Mouse (Mus musculus) heart, adult 2 months (tissue): Measurements from ENCODE around the gene Lgals9. TPM values are rescaled to one million over a fixed set of nuclear protein-coding genes. Genes with fewer than 3 reads are reported as not detected.
A peak's percentile ranks its signal among the peaks of the same experiment; 100 is the strongest.
"Not testable (repeated sequence)": the region's sequence is repeated elsewhere in the genome, so short reads cannot be mapped to it uniquely, and the experiment has no call there.

Experiments
- DNase-seq, 2 experiments: peaks; one replicate each; pipeline ENCODE4 v3.0.0; 2021
- H3K27ac ChIP-seq: fragments of 200-600 bp; 2 replicates; pipeline ENCODE4 v1.8.1; 2022
- H3K27me3 ChIP-seq: fragments of 200-500 bp; 2 replicates; pipeline ENCODE4 v1.6.1; 2012; ENCODE audit warnings: mild to moderate bottlenecking, low read length, inconsistent platforms, mixed read lengths; ENCODE audit not compliant: control insufficient read depth, insufficient read depth
- H3K36me3 ChIP-seq: fragments of 200-500 bp; 2 replicates; pipeline ENCODE4 v1.6.1; 2012; ENCODE audit warnings: low read length, inconsistent platforms; ENCODE audit not compliant: control insufficient read depth, insufficient read depth
- H3K4me1 ChIP-seq: fragments of 200-500 bp; 2 replicates; pipeline ENCODE4 v1.6.1; 2011; ENCODE audit warnings: low read length; ENCODE audit not compliant: control insufficient read depth, insufficient read depth
- H3K4me3 ChIP-seq: fragments of 200-600 bp; 2 replicates; pipeline ENCODE4 v1.8.1; 2022
- H3K79me2 ChIP-seq: fragments of 200-500 bp; replicated peaks from 2 replicates; pipeline ENCODE4 v1.6.1; 2012; ENCODE audit warnings: mild to moderate bottlenecking, inconsistent platforms, low read length, moderate library complexity, mixed read lengths; ENCODE audit not compliant: control insufficient read depth, insufficient read depth
- H3K9ac ChIP-seq: fragments of 200-500 bp; 2 replicates; pipeline ENCODE4 v1.6.1; 2012; ENCODE audit warnings: low read depth, mild to moderate bottlenecking, control low read depth, inconsistent platforms, low read length, mixed read lengths
- CTCF ChIP-seq: fragments of 200-600 bp; IDR thresholded peaks from 2 replicates; pipeline ENCODE4 v1.8.1; 2022; ENCODE audit warnings: antibody characterized with exemption, mild to moderate bottlenecking, moderate library complexity
- EP300 ChIP-seq: fragments of 200-500 bp; IDR thresholded peaks from 2 replicates; pipeline ENCODE4 v1.6.1; 2011; ENCODE audit warnings: low read depth, low read length, control low read depth; ENCODE audit not compliant: insufficient read depth
- POLR2A ChIP-seq: fragments of 200-500 bp; IDR thresholded peaks from 2 replicates; pipeline ENCODE4 v1.6.1; 2011; ENCODE audit warnings: mild to moderate bottlenecking, low read depth, low read length, control low read depth; ENCODE audit not compliant: insufficient read depth
- WGBS: fragments of 180-500 bp; shearing (Covaris S2); methylation state at CpG from one replicate; pipeline ENCODE4 v1.1.7; 2018; 5-methylcytosine and 5-hydroxymethylcytosine counted together
- intact Hi-C: fragments of 180-260 bp; cut with DNase I; formaldehyde crosslinking; loops from one replicate; pipeline ENCODE4 v1.15.1; 2025
- polyA plus RNA-seq: library from polyadenylated mRNA; depleted of rRNA; stranded (reverse); fragments of >200 nt; gene quantifications from 2 replicates; pipeline ENCODE4 v1.2.3, GENCODE M21; 2012
- total RNA-seq, 2 experiments: library from RNA; stranded (reverse); gene quantifications; 2 replicates each; pipeline ENCODE4 v1.2.3; 2021

Gene Lgals9
- total and polyA plus RNA-seq, 3 experiments = 20.7 to 49.5 (median 23.1) TPM

GRCm38 (mm10) chr11:79013806-79014205 lies 29.1 kb upstream of the Lgals9 start:
- intact Hi-C loops = no loop called here
- Histone ChIP-seq H3K4me1 (peaks cover 5% of the 10 kb centered on the region), H3K36me3 (no peaks in the 10 kb centered on the region), H3K4me3 (no peak overlapping the region), H3K27ac (peak overlapping the region; percentile 48), H3K79me2 (no peaks in the 10 kb centered on the region), H3K9ac (no peak overlapping the region), H3K27me3 (no peaks in the 10 kb centered on the region)
- WGBS = 46% methylated on average over 9 of the region's 9 CpGs
- TF ChIP-seq POLR2A (no peak), EP300 (no peak), CTCF (no peak)
- peak in 1 of 2 experiments; percentile 26 for DNase-seq

DNA sequence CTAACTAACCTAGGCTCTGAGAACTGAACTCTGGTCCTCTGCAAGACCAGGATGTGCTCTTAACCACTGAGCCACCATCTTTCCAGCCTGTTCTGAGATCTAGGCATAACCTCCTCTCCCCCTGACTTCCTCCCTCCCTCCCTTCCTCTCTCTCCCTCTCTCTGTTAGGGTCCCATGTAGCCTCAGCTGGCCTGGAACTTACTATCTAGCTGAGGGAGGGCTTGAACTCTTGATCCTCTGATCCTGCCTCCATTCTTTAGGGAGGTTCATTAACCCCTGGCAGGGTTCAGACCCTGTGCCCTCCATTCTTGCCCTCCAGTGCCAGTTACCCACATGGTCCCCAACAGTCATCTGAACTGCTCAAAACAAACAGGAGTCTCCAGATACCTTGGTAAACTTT lies 28.3 kb upstream of the Lgals9 start:
- Histone ChIP-seq H3K4me1 (peaks cover 8% of the 10 kb centered on the region), H3K27ac (no peak overlapping the region), H3K4me3 (no peak overlapping the region), H3K27me3 (no peaks in the 10 kb centered on the region), H3K9ac (no peak overlapping the region), H3K36me3 (no peaks in the 10 kb centered on the region), H3K79me2 (no peaks in the 10 kb centered on the region)
- intact Hi-C loops = no loop called here
- DNase-seq = peak in 1 of 2 experiments; percentile 11
- TF ChIP-seq EP300 (no peak), CTCF (no peak), POLR2A (no peak)

GRCm38 (mm10) chr11:79012529-79012928 lies 27.8 kb upstream of the Lgals9 start:
- H3K79me2 ChIP-seq = no peaks in the 10 kb centered on the region
- H3K9ac ChIP-seq = no peak overlapping the region
- 100% methylated on average over 2 of the region's 2 CpGs for WGBS
- H3K4me1 ChIP-seq = peaks cover 8% of the 10 kb centered on the region
- H3K27ac ChIP-seq = no peak overlapping the region
- intact Hi-C loops = no loop called here
- H3K27me3 ChIP-seq = no peaks in the 10 kb centered on the region
- H3K36me3 ChIP-seq = no peaks in the 10 kb centered on the region
- no peak for TF ChIP-seq CTCF
- TF ChIP-seq EP300 = no peak
- no peak for TF ChIP-seq POLR2A
- DNase-seq = peak in 1 of 2 experiments; percentile 9
- H3K4me3 ChIP-seq = no peak overlapping the region

- Histone ChIP-seq H3K36me3 (no peaks in the 10 kb centered on the region), H3K4me3 (no peak overlapping the region), H3K4me1 (peaks cover 7% of the 10 kb centered on the region), H3K9ac (no peak overlapping the region), H3K79me2 (no peaks in the 10 kb centered on the region), H3K27ac (no peak overlapping the region), H3K27me3 (no peaks in the 10 kb centered on the region)
- no peak for TF ChIP-seq POLR2A
- TF ChIP-seq CTCF = no peak
- TF ChIP-seq EP300 = no peak
- intact Hi-C loops = no loop called here
- DNase-seq = peak in 1 of 2 experiments; percentile 8
- WGBS = 88% methylated on average over 7 of the region's 7 CpGs
Observed at GRCm38 (mm10) chr11:79008891-79009290, 24.1 kb upstream of the Lgals9 start.

DNA sequence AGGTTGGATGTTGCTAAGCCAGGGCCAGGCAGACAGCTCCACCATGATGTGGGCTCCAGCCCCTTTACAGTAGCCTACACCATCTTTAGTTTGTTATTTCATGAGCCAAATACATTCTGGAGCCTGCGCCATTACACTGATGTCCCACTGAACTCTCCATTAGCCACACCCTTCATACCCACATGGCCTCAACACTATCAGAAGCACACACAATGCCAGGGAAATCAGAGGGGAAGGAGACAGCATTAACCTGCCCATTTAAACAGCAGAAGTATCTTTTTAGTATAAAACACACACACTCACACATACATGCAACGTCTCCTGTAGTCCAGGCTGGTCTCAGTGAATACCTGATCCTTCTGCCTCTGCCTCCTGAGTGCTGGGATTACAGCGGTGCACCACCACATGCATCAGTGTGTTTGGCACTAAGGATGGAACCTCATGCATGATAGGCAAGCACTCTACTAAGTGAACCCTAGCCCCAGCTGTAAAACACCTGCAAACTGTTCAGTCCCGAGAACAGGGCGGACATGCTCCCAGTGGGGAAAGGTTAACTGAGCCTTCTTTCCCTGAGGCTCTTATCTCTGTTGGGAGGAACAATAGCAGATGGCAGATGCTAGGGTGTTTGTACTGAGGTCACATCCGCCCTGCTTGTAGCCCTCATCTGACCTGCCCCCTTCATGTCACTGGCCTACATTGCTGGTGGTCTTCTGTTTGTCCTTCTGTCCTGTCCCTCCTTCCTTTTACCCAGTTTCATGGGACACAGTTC lies 23.4 kb upstream of the Lgals9 start:
- no peak for TF ChIP-seq CTCF
- no peak for TF ChIP-seq EP300
- H3K4me3 ChIP-seq = no peak overlapping the region
- H3K27ac ChIP-seq = no peak overlapping the region
- intact Hi-C loops = no loop called here
- H3K27me3 ChIP-seq = no peaks in the 10 kb centered on the region
- H3K4me1 ChIP-seq = peaks cover 6% of the 10 kb centered on the region
- no peaks in the 10 kb centered on the region for H3K36me3 ChIP-seq
- 64% methylated on average over 6 of the region's 6 CpGs for WGBS
- H3K79me2 ChIP-seq = no peaks in the 10 kb centered on the region
- peak in 1 of 2 experiments; percentile 12 for DNase-seq
- no peak overlapping the region for H3K9ac ChIP-seq

- H3K79me2 ChIP-seq, DNase-seq, H3K9ac ChIP-seq, H3K4me3 ChIP-seq, H3K36me3 ChIP-seq, intact Hi-C loops, H3K27ac ChIP-seq, H3K27me3 ChIP-seq: not testable (repeated sequence)
- peaks cover 10% of the 10 kb centered on the region for H3K4me1 ChIP-seq
- 87% methylated on average over 3 of the region's 3 CpGs for WGBS
Observed at GRCm38 (mm10) chr11:79007356-79007755, 22.6 kb upstream of the Lgals9 start.
